Mouse (Mus musculus): ENCODE measurements around the gene Trp53i13. TPM values are rescaled to one million over a fixed set of nuclear protein-coding genes. Genes with fewer than 3 reads are reported as not detected.
"Not testable (repeated sequence)": the region's sequence is repeated elsewhere in the genome, so short reads cannot be mapped to it uniquely, and the experiment has no call there.

Trp53i13 gene
- 10 to 100 TPM in 1 of 2 experiments, 1 to 10 TPM in 1; 9.8 to 11.2 TPM for polyA plus RNA-seq (2017; shearing (Covaris generic))

DNA sequence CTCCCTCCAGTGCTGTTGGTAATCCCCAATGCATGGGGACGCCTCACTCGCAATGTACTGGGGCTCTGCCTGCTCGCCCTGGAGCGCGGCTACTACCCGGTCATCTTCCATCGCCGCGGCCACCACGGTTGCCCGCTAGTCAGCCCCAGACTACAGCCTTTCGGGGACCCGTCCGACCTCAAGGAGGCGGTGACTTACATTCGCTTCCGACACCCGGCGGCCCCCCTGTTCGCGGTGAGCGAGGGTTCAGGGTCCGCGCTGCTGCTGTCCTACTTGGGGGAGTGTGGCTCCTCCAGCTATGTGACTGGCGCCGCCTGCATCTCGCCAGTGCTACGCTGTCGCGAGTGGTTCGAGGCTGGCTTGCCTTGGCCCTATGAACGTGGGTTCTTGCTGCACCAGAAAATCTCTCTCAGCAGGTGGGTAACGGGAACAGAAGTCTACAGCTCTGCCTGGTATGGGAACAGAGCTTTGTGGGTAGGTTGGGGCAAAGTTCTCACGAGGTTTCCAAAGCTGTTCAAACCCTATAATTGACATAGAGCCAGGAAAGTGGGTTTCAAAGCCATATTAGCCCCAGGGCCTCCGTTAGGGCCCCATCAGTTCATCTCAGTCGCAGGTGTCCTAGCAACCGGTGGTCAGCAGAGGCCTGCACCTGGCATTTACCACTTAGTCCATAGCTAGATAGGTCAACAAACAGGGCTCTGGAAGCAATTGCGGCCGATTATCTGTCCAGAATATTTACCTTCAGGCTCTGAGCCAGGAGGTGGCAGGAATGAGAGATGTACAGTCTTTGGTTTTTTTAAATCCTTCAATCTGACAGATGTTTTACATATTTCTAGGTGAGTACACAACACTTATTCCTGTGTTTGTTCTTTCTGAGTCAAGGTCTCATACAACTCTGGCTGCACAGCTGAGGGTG, at the start of gene Trp53i13:
Gene Trp53i13, minus strand, starts transcription at position 344 of the 916 bp plus-strand sequence.
- no peak for ATAC-seq

GRCm38 (mm10) chr11:77545261-77545660, 29.5 kb upstream of the Trp53i13 start:
- no peak for ATAC-seq

DNA sequence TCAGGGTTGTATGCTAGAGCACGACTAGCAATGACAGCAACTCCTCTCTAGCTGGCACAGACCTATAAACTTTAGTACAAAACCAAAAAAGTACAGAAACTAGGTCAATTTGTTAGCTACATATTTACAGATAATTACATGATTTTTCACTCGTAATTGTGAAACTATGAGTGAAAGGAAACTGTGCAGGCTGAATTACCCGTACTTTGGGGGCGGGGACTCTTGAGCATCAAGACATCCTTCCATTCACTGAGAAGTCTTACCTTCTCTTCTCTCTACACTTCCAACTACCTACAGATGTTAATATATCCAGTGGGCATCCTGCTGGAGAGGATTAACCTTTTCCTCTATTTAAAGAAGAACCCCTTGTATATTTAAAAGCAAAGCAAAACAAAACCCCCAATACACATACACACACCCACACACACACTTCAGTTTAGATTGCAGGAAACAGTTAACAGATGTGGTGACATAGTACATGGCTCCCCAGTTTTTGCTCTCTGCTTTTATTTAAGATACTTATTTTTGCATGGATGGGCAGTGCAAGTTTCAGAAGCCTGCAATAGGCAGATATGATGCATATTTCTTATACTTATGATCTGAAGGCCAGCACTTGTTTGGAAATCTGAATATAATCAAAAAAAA, 16.5 kb upstream of the Trp53i13 start:
- ATAC-seq: peak; percentile 59

DNA sequence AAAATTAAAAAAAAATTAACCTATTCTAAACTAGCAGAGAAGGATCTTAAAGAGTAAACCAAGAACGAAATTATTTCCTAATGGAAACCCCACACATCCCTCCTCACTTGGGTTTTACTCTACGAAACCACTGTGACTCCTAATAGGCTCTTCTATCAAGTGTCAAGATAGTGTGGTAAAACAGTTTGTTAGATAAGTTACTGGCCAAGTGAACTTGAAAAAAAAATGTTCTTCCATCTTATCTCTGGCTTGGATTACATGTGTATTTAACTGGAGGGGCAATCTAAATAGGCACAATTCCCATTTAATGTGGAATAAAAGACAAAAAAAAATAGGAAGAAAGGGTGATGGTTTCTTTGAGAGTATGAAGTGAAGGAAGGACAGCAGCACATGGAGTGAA, 15.1 kb upstream of the Trp53i13 start:
- no peak for ATAC-seq

DNA sequence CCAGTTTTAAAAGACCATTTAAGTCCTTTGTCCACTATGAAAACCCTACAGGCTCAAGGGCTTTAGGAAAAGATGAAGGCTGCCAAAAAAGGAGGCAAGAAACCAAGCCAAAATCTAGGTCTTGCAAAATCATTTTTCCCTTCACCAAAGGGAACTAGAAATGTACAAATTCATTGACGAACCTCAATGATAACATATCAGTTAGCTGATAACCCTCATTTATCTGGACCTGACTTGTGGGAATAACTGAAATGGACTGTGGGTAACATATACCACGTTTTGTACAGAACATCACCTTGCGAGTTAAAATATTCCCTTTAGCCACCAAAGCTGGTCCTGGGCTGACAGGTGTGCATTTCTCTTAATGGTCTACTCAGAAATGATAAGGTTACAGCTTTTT, 13.9 kb upstream of the Trp53i13 start:
- no peak for ATAC-seq

DNA sequence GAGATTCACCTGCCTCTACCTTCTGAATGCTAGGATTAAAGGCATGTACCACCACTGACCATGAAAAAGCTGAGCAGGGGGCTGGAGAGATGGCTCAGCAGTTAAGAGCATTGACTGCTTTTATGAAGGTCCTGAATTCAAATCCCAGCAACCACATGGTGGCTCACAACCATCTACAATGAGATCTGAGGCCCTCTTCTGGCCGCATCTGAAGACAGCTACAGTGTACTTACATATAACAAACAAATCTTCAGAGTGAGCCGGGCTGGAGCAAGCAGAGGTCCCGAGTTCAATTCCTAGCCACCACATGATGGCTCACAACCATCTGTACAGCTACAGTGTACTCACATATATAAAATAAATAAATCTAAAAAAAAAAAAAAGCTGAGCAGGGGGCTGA, 12.6 kb upstream of the Trp53i13 start:
- ATAC-seq: not testable (repeated sequence)

DNA sequence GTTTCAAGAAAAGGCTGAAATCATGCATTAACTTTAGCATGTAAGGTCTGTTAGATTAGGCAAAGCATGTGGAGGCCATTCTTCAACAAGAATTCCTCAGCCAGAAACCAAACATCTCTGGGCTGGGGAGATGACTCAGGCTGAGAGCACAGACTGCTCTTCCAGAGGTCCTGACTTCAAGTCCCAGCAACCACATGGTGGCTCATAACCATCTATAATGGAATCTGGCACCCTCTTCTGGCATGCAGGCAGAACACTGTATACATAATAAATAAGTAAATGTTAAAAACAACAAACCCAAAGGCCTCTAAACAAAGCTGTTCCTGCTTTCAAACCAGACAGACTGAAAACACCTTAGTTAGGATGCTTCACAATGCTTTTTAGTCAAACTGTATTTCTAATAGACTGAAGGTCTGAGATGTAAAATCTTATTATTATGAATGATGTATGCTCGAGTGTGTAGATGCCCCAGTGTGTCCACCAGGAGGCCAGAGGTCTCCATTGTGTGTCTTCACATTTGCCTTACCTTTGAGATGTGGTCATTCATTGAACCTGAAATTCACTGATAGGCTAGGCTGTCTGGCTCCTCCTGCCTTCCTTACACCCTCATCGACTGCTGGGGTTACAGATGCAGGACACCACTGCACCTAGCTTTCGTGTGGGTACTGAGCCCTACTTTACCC, 10.2 kb upstream of the Trp53i13 start:
- ATAC-seq: no peak

GRCm38 (mm10) chr11:77520601-77521529, 5.1 kb upstream of the Trp53i13 start:
- ATAC-seq: no peak

DNA sequence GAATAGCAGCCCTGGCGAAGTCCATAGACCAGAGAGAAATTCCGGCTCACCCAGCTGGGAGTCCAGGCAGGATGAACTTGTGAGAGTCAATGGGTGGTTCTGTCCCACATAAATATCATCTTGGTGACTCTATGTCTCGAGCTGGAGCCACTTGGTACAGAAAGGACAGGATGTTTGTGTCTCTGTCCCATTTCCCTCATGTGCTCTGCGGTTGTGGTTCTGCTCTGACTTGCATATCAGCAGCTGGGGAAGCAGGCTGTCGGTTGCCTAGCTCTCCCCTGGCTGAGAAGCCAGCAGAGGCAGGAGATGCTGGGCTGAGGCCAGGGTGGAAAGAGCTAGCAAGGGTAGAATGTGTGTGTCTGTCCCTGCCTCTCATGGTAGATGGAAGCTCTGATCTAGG, 3.3 kb upstream of the Trp53i13 start, which contains the start of gene Gm10392:
Gene Gm10392, minus strand, starts transcription at position 156 of the 400 bp plus-strand sequence.
- peak; percentile 91 for ATAC-seq

- no peak for ATAC-seq
These were observed 2.4 kb upstream of the Trp53i13 start for GRCm38 (mm10) chr11:77518051-77518798.

DNA sequence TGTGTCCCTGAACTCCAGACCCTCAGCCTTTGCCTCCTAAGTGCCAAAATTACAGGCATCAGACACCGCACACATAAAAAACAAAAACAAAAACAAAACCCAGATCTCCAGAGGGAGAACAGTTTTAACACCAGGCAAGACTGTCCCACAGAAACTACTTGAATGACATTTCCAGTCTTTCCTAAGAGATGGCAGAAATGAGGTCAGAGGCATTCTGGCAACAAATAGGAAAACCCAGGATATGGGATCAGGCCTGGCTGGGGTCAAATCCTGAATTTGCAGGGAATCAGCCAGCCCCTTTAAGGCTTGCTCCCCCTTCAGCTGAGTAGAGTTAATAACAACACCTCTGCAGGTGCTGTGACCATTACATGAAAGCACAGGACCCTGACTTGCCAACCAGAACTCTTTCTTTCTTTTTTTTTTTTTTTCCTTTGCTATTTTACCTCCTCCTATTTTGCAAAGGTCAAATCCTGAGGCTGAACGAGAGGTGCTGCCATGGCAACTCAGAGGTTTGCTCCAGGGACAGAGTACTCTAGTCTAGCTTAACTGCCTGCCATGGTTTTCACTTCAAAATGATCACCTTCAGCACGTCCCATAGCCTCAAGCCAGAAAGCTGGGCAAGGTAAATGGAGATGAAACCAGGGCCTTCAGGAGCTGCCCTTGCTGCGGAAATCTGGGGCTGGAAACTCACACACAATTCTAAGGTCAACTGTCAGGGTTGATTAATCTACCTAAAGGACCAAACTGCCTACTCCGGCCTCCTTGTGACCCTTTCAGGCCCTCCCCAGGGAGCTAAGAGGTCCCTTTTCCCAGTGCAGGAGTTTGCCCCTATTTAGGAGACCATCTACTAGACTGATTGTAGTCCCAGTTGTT, 1.0 kb upstream of the Trp53i13 start:
- no peak for ATAC-seq

DNA sequence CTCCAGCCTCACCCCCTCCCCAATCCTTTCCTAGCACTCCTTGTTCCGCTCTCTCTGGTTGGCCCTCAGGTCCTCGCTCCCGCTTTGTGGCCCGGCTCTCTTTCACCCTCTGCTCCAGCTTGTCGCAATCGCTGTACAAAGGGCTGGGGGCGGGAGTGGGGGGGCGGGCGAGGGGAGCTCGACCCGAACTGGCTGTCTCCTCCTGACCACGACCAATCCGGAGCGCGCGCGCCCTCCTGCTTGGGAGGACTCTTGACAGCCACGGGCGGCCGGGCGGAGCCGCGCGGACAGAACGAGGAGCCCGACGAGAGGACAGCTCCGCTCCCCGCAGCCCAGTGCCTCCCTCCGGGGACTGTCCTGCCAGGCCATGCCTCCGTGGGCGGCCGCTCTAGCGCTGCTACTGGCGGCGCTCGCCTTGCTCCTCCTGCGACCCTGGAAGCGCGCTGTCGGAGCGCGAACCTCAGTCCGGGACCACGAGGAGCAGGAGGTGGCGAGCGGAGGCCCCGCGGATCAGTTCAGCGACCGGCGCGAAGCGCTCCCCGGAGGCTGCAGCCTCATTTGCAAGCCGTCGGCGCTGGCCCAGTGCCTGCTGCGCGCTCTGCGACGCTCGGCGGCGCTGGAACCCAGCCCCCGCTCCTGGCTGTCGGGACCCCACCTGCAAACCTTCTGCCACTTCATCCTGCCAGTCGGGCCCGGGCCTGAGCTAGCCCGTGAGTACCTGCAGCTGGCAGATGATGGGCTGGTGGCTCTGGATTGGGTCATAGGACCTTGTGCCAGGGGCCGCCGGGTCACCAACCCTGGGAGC, 746 bp downstream of the Trp53i13 start, which contains the start of gene Abhd15:
Gene Abhd15, plus strand, starts transcription at position 290 of the 805 bp plus-strand sequence.
- no peak for ATAC-seq

GRCm38 (mm10) chr11:77514281-77514831, 1.4 kb downstream of the Trp53i13 start:
- no peak for ATAC-seq

DNA sequence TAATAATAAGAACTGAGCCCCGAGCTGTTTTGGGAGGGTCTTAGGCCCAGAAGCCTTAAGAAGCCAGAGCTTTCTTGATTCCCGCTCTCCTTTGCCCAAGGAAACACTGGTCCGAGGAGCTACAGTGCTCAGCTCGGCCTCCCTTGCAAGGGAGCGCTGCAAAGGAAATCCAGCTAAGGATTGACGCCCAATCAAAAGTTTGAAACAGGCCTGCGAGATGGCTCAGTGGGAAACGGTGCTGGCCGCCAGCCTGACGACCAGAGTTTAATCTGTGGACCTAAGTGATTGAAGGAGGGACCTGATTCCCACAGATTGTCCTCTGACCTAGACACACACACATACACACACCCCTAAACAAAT, 2.0 kb downstream of the Trp53i13 start:
- ATAC-seq: no peak

DNA sequence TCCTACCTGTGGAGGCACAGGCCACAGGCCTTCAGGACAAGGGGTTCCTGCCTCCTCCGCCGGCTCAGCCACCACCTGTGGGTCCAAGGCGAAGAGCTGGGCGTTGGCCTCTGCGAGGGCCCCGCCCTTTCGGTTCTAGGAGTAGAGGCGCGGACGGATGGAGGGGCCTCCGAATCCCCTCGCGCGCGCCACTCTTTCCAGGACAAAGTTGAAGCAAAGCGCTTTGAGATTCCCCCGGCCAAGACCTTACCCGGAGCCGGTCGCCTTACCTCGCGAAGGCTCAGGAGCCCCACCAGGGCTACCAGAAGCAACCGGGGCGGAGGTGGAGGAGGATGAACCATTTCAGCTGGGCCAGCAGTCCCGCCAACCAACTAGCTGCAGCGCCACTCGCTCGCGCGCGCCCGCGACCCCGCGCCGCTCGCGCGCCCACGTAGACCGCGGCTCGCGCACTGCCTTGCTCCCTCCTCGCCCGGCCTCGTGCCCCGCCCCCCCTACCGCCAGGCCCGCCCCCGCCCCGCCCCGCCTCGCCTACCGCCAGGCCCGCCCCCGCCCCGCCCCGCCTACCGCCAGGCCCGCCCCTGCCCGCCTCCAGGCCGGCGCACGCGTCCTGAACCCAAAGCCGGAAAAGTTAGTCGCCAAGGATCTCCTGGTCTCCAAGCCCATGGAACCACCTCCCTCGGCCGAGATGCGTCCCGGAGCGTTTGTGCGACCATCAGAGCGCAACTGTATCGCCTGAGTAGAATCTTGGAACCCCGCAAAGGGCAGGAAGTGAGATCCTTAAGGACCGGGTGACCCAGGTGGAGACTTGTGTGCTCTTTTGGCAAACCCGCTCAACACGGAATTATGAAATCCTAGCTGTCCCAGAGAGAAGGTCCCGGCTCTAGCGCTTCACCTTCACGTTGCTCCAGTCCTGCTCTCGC, 2.6 kb downstream of the Trp53i13 start:
- peak; percentile 80 for ATAC-seq

- ATAC-seq: no peak
These were observed 4.4 kb downstream of the Trp53i13 start for GRCm38 (mm10) chr11:77511336-77511735.

All from activated CD4-positive, CD25-positive, alpha-beta regulatory T cell, adult 4 months (primary cell).